Mouse (Mus musculus): Measurements from ENCODE around the gene Hnrnpd. TPM values are rescaled to one million over a fixed set of nuclear protein-coding genes. Genes with fewer than 3 reads are reported as not detected.

The Hnrnpd gene
- polyA plus RNA-seq, 1 experiment from 2014 or later: 174 TPM

DNA sequence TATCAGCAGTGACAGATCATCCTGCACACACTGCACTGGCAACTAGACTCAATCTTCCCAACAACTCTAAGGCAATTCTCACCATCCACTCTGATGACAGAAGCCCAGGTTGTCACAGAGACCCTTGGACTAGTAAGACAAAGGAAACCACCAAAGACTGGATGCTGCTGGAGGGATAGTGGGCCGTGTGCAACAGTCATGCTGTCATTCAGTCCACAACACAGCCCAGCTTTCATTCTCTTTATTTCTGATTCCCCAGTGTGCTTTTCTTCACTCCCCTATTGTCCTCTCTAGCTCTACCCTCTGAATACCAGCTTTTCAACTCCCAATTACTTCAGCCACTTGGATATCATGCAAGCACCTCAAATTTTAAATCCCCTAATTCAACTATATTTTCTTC, 24.9 kb downstream of the Hnrnpd start:
- Histone ChIP-seq H3K9ac (no peak overlapping the region), H3K36me3 (0 out of 2 replicates have a peak, but pooled peaks cover 8% of the 10 kb centered on the region), H3K4me3 (replicated peaks) (no peak overlapping the region), H3K9me3 (no peaks in the 10 kb centered on the region), H3K4me2 (replicated peaks) (no peak overlapping the region), H3K27me3 (replicated peaks) (no peaks in the 10 kb centered on the region), H3K4me1 (replicated peaks) (no peaks in the 10 kb centered on the region; the same call in 1 of the 2 replicates), H3K27ac (no peak overlapping the region)
- ATAC-seq: no peak
- 56% methylated on average over 1 of the region's 1 CpGs for WGBS

DNA sequence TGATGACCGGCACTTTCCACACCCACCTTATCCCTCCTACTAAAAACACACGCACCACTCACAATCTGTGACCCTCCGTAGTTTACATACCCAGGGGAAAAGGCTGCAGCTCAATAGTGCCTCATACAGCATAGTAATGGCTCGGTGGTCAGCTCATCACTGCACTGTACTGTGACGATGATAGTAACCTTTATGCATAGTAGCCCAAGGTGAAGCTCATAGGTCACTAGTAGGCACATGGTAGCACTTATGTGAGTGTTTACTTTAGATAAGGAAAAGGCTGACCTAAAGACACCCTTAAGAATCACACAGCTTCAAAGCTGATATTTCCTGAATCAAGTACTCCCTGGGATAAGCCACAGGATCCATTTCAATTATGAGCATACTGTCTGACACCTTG, 26.2 kb downstream of the Hnrnpd start:
- no peaks in the 10 kb centered on the region for H3K27me3 ChIP-seq (replicated peaks)
- no peak for ATAC-seq
- no peaks in the 10 kb centered on the region; the same call in 1 of the 2 replicates for H3K4me1 ChIP-seq (replicated peaks)
- H3K4me2 ChIP-seq (replicated peaks): no peak overlapping the region
- no peak overlapping the region for H3K4me3 ChIP-seq (replicated peaks)
- whole genome bisulfite sequencing: 81% methylated on average over 5 of the region's 5 CpGs
- no peak overlapping the region for H3K27ac ChIP-seq
- H3K36me3 ChIP-seq: 0 out of 2 replicates have a peak, but pooled peaks cover 4% of the 10 kb centered on the region
- H3K9ac ChIP-seq: no peak overlapping the region
- H3K9me3 ChIP-seq: no peaks in the 10 kb centered on the region

- no peak overlapping the region for H3K4me2 ChIP-seq (replicated peaks)
- 0 out of 2 replicates have a peak, but pooled peaks cover 3% of the 10 kb centered on the region for H3K36me3 ChIP-seq
- no peak overlapping the region for H3K27ac ChIP-seq
- H3K9ac ChIP-seq: no peak overlapping the region
- H3K9me3 ChIP-seq: no peaks in the 10 kb centered on the region
- H3K4me1 ChIP-seq (replicated peaks): no peaks in the 10 kb centered on the region
- no peak for ATAC-seq
- H3K4me3 ChIP-seq (replicated peaks): no peak overlapping the region
- 58% methylated on average over 10 of the region's 10 CpGs for WGBS
- H3K27me3 ChIP-seq (replicated peaks): no peaks in the 10 kb centered on the region
These were observed 36.8 kb downstream of the Hnrnpd start for GRCm38 (mm10) chr5:99941776-99942502.

GRCm38 (mm10) chr5:99941273-99941672, 37.5 kb downstream of the Hnrnpd start:
- WGBS: 74% methylated on average over 10 of the region's 10 CpGs
- H3K4me2 ChIP-seq (replicated peaks): no peak overlapping the region
- H3K36me3 ChIP-seq: 0 out of 2 replicates have a peak, but pooled peaks cover 3% of the 10 kb centered on the region
- ATAC-seq: no peak
- no peak overlapping the region for H3K9ac ChIP-seq
- H3K4me1 ChIP-seq (replicated peaks): no peaks in the 10 kb centered on the region
- H3K9me3 ChIP-seq: no peaks in the 10 kb centered on the region
- H3K27me3 ChIP-seq (replicated peaks): no peaks in the 10 kb centered on the region
- H3K27ac ChIP-seq: no peak overlapping the region
- no peak overlapping the region for H3K4me3 ChIP-seq (replicated peaks)

DNA sequence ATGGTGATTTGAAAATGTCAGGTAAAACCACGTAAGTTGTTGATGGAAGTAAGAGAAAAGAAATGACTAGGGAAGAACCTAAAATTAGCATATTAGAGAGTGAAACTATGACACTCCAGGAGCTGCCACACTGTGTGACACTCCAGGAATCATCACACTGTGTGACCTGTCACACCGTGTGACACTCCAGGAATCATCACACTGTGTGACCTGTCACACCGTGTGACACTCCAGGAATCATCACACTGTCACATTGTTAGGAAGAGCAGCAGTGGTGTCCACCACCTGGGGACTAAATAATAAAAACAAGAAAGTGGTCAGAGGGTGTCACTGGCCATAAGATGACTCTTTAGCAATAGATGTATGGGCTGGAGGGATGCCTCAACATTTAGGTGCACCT, 39.3 kb downstream of the Hnrnpd start:
- Histone ChIP-seq H3K4me1 (replicated peaks) (no peaks in the 10 kb centered on the region), H3K9me3 (no peaks in the 10 kb centered on the region), H3K36me3 (0 out of 2 replicates have a peak, but pooled peaks cover 2% of the 10 kb centered on the region), H3K27ac (no peak overlapping the region), H3K4me2 (replicated peaks) (no peak overlapping the region), H3K9ac (no peak overlapping the region), H3K27me3 (replicated peaks) (no peaks in the 10 kb centered on the region), H3K4me3 (replicated peaks) (no peak overlapping the region)
- 80% methylated on average over 3 of the region's 3 CpGs for WGBS
- ATAC-seq: no peak

DNA sequence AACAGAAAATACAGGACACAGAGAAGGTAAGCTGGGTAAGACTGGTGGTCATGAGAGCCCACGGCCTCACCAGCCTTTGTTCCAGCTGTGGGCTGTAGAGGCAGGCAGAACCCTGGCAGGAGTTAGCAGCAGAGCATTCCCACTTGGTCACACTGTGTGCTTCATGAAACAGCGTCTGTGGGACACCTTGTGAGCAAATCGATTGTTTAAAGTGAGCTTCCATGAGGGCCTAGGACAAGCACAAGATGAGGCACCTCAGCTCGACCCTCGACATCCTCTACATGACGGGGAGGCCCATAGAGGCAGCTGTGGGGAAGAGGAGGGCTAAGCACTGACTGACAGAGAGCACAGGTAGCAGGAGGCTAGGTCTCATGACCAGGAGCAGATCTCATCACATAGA, 46.8 kb downstream of the Hnrnpd start:
- WGBS: 84% methylated on average over 6 of the region's 6 CpGs

DNA sequence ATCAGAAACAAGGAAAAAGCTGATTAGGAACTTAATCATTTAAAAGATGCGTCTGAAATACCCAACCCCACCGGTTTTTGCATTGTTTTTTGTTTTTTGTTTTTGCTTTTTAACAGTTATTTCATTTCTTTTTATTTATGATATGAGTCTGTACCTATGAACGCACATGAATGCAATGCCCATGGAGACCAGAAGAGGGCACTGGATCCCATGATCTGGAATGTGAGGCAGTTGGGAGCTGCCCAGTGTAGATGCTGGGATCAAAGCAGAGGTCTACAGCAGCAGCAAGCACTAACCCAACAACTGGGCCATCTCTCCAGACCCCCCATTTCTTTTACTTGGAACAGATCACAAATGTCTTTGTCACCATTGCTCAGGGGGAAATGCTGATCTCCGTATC, 50.8 kb downstream of the Hnrnpd start:
- Histone ChIP-seq H3K4me2 (replicated peaks) (no peak overlapping the region), H3K27me3 (replicated peaks) (no peaks in the 10 kb centered on the region), H3K9me3 (no peaks in the 10 kb centered on the region), H3K4me3 (replicated peaks) (no peak overlapping the region), H3K36me3 (no peaks in the 10 kb centered on the region), H3K9ac (no peak overlapping the region), H3K27ac (no peak overlapping the region), H3K4me1 (replicated peaks) (no peaks in the 10 kb centered on the region)
- ATAC-seq: no peak
- 52% methylated on average over 4 of the region's 4 CpGs for WGBS

More for the DNA sequence above, 46.8 kb downstream of the Hnrnpd start:
- no peaks in the 10 kb centered on the region for H3K4me1 ChIP-seq (replicated peaks)
- no peaks in the 10 kb centered on the region for H3K36me3 ChIP-seq
- no peaks in the 10 kb centered on the region for H3K27me3 ChIP-seq (replicated peaks)
- H3K27ac ChIP-seq: no peak overlapping the region
- ATAC-seq: no peak
- H3K9me3 ChIP-seq: no peaks in the 10 kb centered on the region
- H3K9ac ChIP-seq: no peak overlapping the region
- no peak overlapping the region for H3K4me2 ChIP-seq (replicated peaks)
- no peak overlapping the region for H3K4me3 ChIP-seq (replicated peaks)

DNA sequence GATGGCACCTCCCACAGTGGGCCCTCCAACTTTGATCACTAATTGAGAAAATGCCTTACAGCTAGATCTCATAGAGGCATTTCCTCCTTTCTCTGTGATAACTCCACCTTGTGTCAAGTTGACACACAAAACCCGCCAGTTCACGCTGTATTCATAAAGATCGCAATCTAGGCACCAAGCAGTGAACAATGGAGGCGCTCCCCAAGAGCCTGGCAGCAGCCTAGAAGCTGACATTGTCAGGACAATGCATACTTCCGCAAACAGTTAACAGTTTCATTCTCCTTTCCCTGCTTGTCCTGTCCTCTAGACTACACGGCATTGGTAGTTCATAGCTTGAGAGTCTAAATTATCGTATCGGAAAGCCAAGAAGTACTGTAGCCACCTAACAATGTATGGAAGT, 56.7 kb downstream of the Hnrnpd start:
- H3K27ac ChIP-seq: no peak overlapping the region
- no peaks in the 10 kb centered on the region for H3K27me3 ChIP-seq (replicated peaks)
- H3K4me2 ChIP-seq (replicated peaks): no peak overlapping the region
- H3K4me1 ChIP-seq (replicated peaks): no peaks in the 10 kb centered on the region
- H3K9me3 ChIP-seq: no peaks in the 10 kb centered on the region
- no peaks in the 10 kb centered on the region for H3K36me3 ChIP-seq
- H3K4me3 ChIP-seq (replicated peaks): no peak overlapping the region
- no peak for ATAC-seq
- no peak overlapping the region for H3K9ac ChIP-seq
- 83% methylated on average over 8 of the region's 8 CpGs for WGBS

DNA sequence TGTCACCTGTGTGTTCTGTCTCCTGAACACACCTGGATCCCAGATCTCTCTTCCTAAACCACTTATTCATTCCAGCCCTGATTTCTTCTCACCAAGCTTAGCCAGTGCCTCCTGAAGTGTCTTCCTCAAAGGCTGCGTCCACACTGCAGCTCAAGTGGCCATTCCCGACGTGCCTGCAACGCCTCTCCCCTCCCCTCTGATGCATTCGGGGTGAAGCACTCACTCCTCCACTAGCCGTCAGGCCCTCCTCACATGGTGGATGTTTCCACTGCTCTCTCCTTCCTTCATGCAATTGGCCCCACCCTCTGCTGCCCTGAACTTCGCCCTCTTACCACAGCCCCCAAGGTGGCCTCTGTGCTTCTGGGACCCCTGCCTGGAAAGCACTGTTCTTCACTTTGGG, 63.2 kb downstream of the Hnrnpd start:
- Histone ChIP-seq H3K27ac (no peak overlapping the region), H3K36me3 (no peaks in the 10 kb centered on the region), H3K9ac (no peak overlapping the region), H3K4me3 (replicated peaks) (no peak overlapping the region), H3K4me1 (replicated peaks) (peaks cover 4% of the 10 kb centered on the region; the same call in 1 of the 2 replicates), H3K9me3 (no peaks in the 10 kb centered on the region), H3K27me3 (replicated peaks) (no peaks in the 10 kb centered on the region), H3K4me2 (replicated peaks) (no peak overlapping the region)
- peak; percentile 47; the same call in 1 of the 2 replicates for ATAC-seq
- WGBS: 33% methylated on average over 7 of the region's 7 CpGs

DNA sequence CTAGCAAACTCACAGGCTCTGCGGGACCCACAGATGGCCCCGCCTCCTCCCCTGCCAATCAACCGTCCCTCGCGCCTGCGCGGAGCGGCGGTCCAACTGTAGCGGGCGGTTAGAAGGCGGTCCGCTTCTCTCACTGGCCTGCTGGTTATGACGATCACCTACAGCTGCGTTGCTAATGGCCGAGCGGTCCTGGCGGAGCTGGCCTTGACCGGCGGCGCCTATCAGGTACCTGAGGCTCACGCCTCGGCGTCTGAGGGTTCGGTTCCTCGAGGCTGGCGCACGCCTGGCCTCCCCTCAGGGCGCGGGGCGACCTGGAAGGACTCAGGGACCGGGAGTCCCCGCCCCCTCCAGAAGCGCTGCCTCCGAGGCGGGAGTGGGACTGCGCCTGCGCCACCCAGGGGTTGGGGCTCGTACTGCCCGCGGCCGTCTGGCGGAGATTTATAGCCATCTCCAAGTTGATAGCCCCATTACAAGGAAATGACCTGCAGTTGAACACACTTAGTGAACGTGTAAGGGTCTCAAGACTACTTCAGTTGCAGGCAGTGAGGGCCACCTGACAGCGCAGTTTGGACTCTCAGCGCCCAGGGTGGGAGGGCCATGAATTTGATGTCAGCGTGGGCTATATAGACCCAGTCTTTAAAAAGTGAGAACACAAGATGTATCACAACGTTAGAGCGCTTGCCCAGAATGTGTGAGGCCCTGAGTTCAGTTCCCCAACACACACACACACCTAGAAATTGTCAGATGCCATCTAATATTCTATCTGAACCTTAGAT, 72.4 kb downstream of the Hnrnpd start, which contains the start of gene Vamp9:
Vamp9 (plus strand) TSS at position 74 of the 776 bp plus-strand sequence.
- Histone ChIP-seq H3K27me3 (replicated peaks) (no peaks in the 10 kb centered on the region), H3K9ac (peak within 1 kb of the TSS; percentile 70), H3K4me1 (replicated peaks) (no peaks in the 10 kb centered on the region), H3K4me2 (replicated peaks) (peak within 1 kb of the TSS; percentile 68), H3K4me3 (replicated peaks) (peak within 1 kb of the TSS; percentile 59), H3K9me3 (no peaks in the 10 kb centered on the region), H3K27ac (peak within 1 kb of the TSS; percentile 97), H3K36me3 (no peaks in the 10 kb centered on the region)
- WGBS: 5% methylated on average over 49 of the region's 49 CpGs
- ATAC-seq: peak; percentile 100

Measured in intestine, embryonic 15.5 days (tissue).